Mouse (Mus musculus) monocyte, adult 2 months (primary cell): ENCODE measurements at regions not wholly inside any gene's neighbourhood (a gene's known extent, or its start where the extent isn't known, plus 50 kb on each side); places are given as distances from the start of the nearest gene placed in this dataset.
A peak's percentile ranks its signal among the peaks of the same experiment; 100 is the strongest.

Experiments
- DNase-seq, 2 experiments: peaks; one replicate each; pipeline ENCODE4 v3.0.0; 2022; ENCODE audit warnings: low spot score in 2 of 2, low read depth in 1 of 2

- DNase-seq: no peak
Observed at GRCm38 (mm10) chr15:63558691-63559090, 286.3 kb downstream of the Gsdmc2 start.

- no peak for DNase-seq
Observed at GRCm38 (mm10) chr15:63557816-63558215, 287.2 kb downstream of the Gsdmc2 start.

DNA sequence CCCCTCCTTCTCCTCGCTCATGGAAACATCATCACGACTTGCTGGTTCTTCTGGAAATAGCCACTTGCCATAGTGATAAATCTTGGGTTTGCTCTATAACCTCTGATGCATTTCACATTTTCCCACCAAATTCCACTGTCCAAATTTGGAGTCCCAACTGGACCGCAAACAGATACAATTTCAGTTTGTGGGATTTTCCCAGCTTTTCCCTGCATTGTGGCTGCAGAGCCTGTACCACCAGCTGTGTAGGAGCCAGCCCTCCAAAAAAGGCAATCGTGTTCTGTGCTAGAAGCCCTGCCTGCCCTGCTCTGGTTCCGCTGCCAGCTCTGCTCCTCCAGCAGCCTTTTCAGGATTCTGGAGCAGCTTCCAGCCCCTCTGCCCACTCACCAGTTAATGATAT, 291.4 kb downstream of the Gsdmc2 start:
- no peak for DNase-seq

GRCm38 (mm10) chr15:63532337-63533055, 312.5 kb downstream of the Gsdmc2 start:
- no peak for DNase-seq

DNA sequence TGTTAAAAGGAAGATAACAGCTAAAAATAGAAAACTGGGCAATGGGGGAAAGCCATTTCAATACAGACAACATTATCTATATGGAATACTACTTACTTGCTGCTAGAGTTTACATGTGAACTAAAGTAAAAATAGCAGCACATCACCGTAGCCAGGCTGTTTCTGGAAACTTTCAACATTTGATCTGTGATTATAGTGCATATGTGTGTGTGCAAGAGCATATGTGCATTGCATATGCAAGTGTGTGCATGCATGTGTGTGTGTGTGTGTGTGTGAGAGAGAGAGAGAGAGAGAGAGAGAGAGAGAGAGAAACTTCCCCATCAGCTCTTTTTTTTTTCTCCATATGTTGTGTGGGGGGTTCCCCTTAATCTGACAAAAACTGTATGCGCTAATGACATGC, 317.7 kb downstream of the Gsdmc2 start:
- DNase-seq: no peak

DNA sequence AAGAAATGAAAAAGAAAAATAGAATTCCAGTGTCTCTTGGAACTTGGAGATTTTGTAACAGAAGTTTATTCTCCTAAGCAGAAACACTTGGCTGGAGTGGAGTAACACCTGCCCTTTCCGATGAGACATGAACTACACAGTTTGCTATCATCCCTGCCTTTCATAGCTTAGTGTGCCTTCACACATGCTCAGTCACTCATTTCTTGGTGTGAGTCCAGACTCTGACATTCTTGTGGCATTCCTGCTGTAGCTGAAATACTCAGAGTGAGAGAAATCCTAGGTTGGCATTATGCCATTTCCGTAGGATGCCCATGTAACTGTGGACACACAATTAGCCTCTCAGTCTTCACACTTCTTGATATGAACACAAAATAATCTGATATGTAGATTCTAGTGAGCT, 318.2 kb downstream of the Gsdmc2 start:
- no peak for DNase-seq

- DNase-seq: no peak
Observed at GRCm38 (mm10) chr15:63517301-63517700, 327.7 kb downstream of the Gsdmc2 start.

- no peak for DNase-seq
Observed at GRCm38 (mm10) chr15:63500453-63500852, 344.5 kb downstream of the Gsdmc2 start.

- DNase-seq: peak; percentile 9 to 13
Observed at GRCm38 (mm10) chr15:63498483-63498882, 346.5 kb downstream of the Gsdmc2 start.

DNA sequence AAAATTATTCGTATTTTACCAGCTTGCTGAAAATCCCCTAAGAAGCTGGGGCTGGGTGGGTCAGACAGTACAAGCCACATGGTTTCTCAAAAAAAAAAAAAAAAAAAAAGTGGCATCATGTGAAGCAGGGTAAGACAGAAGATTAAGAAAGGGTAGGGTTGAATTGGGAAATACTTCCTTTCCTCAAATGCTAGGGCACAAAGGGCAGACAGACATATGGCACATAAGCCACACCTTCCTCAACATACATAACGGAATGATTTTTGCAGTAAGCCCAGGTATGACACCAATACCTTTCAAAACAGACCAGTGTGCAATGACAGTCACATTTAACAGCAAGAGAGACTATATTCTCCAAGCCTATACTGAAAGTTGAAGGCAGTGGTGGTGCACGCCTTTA, 347.8 kb downstream of the Gsdmc2 start:
- no peak for DNase-seq

GRCm38 (mm10) chr15:63484910-63485309, 360.1 kb downstream of the Gsdmc2 start:
- no peak for DNase-seq

- no peak for DNase-seq
Observed at GRCm38 (mm10) chr15:63484217-63484887, 360.6 kb downstream of the Gsdmc2 start.

DNA sequence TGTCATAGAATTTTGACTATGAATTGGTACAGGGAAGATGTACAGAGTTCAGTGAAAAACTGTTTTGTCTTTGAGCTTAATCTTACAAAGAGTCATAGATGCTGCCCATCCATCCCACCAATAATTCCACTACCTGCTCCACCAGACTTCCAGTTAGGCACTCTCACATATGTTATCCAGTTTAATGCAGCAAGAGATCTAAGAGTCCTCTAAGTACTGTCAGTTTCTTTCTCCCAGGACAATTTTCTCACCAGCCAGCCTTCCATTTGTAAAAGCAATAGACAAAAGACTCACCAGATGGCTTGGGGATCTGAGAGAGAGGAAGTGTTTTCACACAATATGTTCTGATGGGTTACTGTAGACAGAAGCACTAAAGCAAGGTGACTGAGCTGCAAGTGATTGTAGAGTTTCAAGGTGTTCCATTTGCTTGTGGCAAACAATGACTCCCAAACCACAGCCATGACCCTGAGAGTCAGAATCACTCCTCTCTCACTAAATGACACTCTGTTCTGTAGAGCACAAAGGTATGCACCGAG, 365.6 kb downstream of the Gsdmc2 start:
- DNase-seq: no peak

- DNase-seq: no peak
Observed at GRCm38 (mm10) chr15:63466916-63467315, 378.1 kb downstream of the Gsdmc2 start.

GRCm38 (mm10) chr15:63452529-63452928, 392.4 kb downstream of the Gsdmc2 start:
- DNase-seq: no peak

DNA sequence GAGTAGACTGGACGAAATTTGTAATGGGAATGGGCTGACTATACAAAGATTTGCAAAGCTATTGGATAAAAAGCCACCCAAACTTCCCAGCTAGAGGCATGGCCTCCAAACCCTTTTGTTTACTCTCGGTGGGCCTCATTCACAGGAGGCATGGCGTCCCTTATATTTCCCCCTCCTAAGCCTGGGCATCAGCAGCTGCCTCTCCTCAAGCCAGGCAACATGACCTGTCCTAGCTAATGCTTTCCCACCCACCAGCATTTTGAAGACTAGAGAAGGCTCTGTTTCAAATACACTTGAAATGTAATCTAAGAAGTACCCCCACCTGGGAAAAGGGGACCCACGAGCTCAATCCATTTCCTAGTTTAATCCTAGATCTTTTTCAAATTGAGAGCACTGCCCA, 398.7 kb downstream of the Gsdmc2 start:
- DNase-seq: no peak

DNA sequence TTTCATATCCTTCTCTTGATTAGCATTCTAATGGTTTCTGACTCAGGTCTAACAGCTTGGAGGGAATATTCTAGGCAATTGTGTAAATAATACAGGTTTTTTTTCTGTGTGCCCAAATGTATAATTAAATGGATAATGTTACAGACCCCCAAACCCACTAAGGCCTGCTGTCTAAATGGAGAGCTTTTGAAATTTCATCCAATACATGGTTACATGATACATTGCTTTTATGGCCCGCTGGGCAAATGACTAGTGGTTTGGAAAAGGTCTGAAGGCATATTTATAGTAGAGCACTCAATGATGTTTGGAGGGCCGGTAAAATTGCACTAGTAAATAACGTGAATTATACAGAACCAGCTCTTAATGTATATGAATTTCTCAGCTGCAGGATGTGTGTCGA, 400.0 kb downstream of the Gsdmc2 start:
- no peak for DNase-seq

GRCm38 (mm10) chr15:63442146-63442780, 402.7 kb downstream of the Gsdmc2 start:
- no peak for DNase-seq

GRCm38 (mm10) chr15:63412649-63413048, 432.3 kb downstream of the Gsdmc2 start:
- DNase-seq: no peak

GRCm38 (mm10) chr15:63411771-63412118, 433.2 kb downstream of the Gsdmc2 start:
- DNase-seq: no peak

DNA sequence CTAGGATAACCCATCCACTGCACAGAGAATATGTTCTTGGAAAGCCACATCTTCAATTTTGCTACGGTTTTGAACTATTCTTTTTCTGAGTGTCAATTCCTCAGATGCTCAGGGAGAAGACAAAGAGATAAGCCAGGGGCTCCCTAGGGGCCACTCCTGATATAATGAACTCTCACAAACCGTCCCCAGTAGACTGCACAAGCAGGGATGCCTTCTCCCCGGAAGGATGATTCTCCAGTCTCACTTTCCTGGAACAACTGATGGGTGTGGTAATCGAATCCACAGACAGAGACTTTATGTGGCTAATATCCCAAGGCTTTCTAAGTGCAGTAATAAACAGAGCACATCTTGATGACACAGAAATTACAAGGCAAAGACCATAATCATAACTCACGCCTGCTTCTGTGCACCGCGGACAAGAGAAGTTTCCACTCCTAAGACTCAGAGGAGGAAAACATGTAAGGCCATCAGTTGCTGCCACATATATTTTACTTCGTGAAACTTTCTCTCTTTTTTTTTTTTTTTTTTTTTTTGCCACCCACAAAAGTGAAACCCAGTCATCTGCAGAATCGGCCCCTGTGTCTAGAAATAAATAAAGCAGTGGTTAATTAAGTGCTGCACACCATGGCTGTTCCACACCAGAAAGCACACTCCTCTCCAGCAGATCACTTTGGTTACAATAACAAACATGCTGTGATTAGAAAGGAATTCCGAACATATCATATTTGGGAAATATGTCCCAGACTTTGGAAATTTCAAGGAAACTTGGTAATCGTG, 433.8 kb downstream of the Gsdmc2 start:
- no peak for DNase-seq
